Mouse (Mus musculus) adrenal gland, postnatal 25 days (tissue): ENCODE measurements around the gene Polr3h. TPM values are rescaled to one million over a fixed set of nuclear protein-coding genes. Genes with fewer than 3 reads are reported as not detected.

ENCODE experiments used
- DNase-seq: peaks from one replicate; pipeline ENCODE4 v3.0.0; 2021; ENCODE audit warnings: mixed read lengths
- total RNA-seq: library from RNA; stranded (reverse); gene quantifications from 2 replicates; pipeline ENCODE4 v1.2.3, GENCODE M21; 2021

Gene Polr3h
- total RNA-seq, 1 experiment from 2014 or later = 28.9 TPM

DNA sequence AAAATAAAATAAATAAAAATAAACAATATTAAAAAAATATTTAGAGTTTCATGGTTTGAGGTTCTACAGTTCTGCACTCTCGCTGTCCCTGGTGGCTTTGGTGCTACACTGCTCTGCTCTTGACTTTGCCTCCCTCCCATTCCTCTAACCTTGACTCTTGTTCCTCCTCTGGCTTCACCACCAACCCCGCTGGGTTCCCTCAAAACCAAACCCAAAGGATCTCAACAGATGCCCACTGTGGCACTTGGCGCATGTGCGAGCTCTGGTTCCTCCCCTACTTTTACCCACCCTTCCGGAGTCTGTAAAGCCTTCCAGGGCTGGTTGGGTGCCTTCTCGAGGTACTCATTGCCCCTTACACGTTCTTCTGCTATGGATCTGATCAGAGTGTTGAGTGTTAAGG is 83.8 kb downstream of the Polr3h start:
- no peak for DNase-seq

DNA sequence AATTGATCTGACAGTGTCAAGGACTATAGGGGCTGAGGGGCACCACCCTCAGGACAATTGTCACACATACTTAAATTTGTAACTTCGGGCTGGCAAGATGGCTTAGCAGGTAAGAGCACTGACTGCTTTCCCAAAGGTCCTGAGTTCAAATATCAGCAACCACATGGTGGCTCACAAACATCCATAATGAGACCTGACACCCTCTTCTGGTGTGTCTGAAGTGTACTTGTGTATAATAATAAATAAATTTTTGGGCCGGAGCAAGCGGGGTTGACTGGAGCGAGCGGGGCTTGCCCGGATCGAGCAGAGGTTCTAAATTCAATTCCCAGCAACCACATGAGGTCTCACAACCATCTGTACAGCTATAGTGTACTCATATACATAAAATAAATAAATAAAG is 85.7 kb downstream of the Polr3h start:
- DNase-seq = no peak

DNA sequence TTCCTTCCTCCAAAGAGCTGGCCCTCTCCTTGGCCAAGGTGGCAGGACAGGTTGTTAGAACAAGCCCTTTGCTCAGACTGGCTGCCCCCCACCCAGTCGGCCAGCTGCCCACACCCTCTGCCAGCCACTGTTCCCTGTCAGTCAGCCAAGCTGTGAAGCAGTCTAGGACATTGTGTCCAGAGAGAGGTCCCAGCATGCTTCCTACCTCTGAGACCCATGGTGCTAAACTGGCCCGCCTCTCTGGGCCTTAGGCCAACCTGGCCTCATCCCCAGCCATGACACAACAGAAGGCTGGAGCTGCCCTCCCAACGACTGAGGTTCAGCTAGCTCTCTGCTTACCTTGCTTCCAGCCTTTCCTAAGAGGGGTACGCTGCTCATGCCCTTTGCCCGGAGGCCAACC is 86.4 kb downstream of the Polr3h start:
- DNase-seq = peak; percentile 82

DNA sequence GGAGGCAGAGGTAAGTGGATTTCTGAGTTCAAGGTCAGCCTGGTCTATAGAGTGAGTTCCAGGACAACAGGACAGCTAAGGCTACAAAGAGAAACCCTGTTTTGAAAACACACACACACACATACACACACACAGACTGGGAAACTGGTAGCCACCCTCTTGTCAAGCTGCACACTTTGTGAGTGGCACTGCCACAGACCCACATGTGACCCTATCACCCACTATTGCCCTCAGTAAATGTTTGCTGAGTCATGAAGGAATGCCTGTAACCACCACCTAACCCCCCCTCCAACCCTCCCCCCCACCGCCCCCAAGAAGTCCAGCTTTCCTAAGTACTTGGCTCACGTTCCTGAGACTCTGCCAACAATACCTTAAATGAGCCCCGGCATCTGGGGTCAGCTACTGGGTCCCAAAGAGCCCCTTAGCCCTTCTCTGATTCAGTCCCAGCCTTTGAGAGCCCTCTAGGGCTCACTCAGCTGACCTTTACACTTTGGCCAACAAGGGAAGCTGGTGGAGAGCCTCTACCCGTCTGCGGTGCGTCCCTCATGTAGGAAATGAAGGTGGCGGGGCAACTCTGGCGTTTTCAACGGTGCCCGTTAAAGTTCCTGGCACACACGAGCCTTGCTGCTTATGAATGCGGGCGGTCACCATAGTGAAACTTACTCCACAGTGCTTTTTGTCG is 87.3 kb downstream of the Polr3h start:
- DNase-seq = no peak

Other genes with a start within 250 kb of the Polr3h start
- 2.7 and 3.1 TPM in 2 replicates for gene Chadl, start 229.0 kb downstream of the Polr3h start, total RNA-seq
- gene Zc3h7b, start 181.2 kb downstream of the Polr3h start, total RNA-seq = 70.0 and 84.2 TPM in 2 replicates
- 60.3 and 73.7 TPM in 2 replicates for gene Rangap1, start 180.7 kb downstream of the Polr3h start, total RNA-seq
- gene Tef, start 123.8 kb downstream of the Polr3h start, total RNA-seq = 111 and 146 TPM in 2 replicates
- 72.3 and 86.1 TPM in 2 replicates for gene Tob2, start 67.4 kb downstream of the Polr3h start, total RNA-seq
- 53.8 and 58.7 TPM in 2 replicates for gene Phf5a, start 54.3 kb downstream of the Polr3h start, total RNA-seq
- 641 and 903 TPM in 2 replicates for gene Aco2, start 53.9 kb downstream of the Polr3h start, total RNA-seq
- 9.9 and 20.0 TPM in 2 replicates for gene Csdc2, start 10.5 kb upstream of the Polr3h start, total RNA-seq
- gene Pmm1, start 34.7 kb upstream of the Polr3h start, total RNA-seq = 70.2 and 103 TPM in 2 replicates
- not detected in 2 replicates for gene 1700029P11Rik, start 54.3 kb upstream of the Polr3h start, total RNA-seq
- 81.4 and 102 TPM in 2 replicates for gene Xrcc6, start 61.6 kb upstream of the Polr3h start, total RNA-seq
- gene Desi1, start 107.6 kb upstream of the Polr3h start, total RNA-seq = 80.3 and 81.7 TPM in 2 replicates
- 83.1 and 99.8 TPM in 2 replicates for gene Snu13, start 121.4 kb upstream of the Polr3h start, total RNA-seq
- not detected in 2 replicates for gene 4930407I10Rik, start 132.9 kb upstream of the Polr3h start, total RNA-seq
- gene Mei1, start 143.8 kb upstream of the Polr3h start, total RNA-seq = 2.8 and 4.3 TPM in 2 replicates
- gene Ccdc134, start 201.7 kb upstream of the Polr3h start, total RNA-seq = 11.2 and 11.3 TPM in 2 replicates
- 85.2 and 95.5 TPM in 2 replicates for gene Srebf2, start 220.9 kb upstream of the Polr3h start, total RNA-seq